Mouse (Mus musculus) adrenal gland, postnatal 36 days (tissue): ENCODE data around the gene Wfdc15b. TPM values are rescaled to one million over a fixed set of nuclear protein-coding genes. Genes with fewer than 3 reads are reported as not detected.

Experiments used
- DNase-seq, 2 experiments: peaks; one replicate each; pipeline ENCODE4 v3.0.0; 2021; ENCODE audit warnings: mixed read lengths in 1 of 2
- total RNA-seq, 2 experiments: library from RNA; stranded (reverse); gene quantifications; 2 replicates each; pipeline ENCODE4 v1.2.3; 2021

Gene Wfdc15b
- total RNA-seq, 2 experiments from 2014 or later, result not detected

GRCm38 (mm10) chr2:164180124-164180523, 41.3 kb downstream of the Wfdc15b start:
- peak; percentile 32 to 73 for DNase-seq

- DNase-seq, result peak in 1 of 2 experiments; percentile 47
Observed at GRCm38 (mm10) chr2:164177831-164178230, 43.6 kb downstream of the Wfdc15b start.

DNA sequence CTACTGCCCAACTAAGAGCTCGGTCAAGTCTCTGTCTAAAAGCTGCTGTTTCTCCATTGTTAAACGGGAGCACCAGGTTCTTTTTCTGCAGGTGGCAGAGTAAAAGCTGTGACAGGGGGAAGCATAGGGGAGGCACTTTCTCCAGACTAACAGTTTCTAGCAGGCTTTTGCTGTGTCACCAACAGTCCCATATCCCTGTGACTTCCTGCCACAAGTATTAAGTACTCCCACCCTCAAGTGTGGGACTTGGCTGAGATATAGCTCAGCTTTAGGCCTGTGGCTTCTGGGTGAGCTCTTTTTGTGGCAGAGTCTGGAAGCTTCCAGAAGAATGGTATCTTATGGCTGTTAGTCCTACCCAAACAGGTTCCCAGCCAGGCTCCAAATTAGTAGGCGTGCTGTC, 45.6 kb downstream of the Wfdc15b start:
- DNase-seq, result no peak

- no peak for DNase-seq
Observed at GRCm38 (mm10) chr2:164174649-164175395, 46.6 kb downstream of the Wfdc15b start.

GRCm38 (mm10) chr2:164173394-164173793, 48.1 kb downstream of the Wfdc15b start:
- peak; percentile 36 to 46 for DNase-seq

GRCm38 (mm10) chr2:164170902-164171301, 50.6 kb downstream of the Wfdc15b start, which contains the start of gene Kcns1:
Gene Kcns1, minus strand, starts transcription at chr2:164171113.
- no peak for DNase-seq

- DNase-seq, result no peak
Observed at GRCm38 (mm10) chr2:164170326-164170725, 51.1 kb downstream of the Wfdc15b start.

DNA sequence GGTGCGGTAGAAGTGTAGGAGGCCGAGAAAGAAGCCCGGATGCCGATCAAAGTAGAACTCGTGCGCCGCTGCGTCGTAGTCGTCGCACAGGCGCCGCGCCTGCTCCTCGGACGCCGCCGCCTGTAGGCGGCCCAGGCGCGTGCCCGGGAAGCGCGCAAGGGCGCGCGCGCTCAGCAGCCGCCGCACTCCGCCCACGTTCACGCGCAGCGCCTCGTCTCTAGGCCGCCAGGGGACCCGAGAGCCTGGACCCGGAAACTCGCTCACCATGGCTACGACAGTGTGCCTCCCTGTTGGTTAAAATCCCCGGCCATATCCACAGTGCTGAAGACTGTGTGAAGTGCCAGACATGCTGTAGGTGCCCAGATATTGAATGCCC, 52.9 kb downstream of the Wfdc15b start:
- no peak for DNase-seq

GRCm38 (mm10) chr2:164167752-164168570, 53.5 kb downstream of the Wfdc15b start:
- no peak for DNase-seq

DNA sequence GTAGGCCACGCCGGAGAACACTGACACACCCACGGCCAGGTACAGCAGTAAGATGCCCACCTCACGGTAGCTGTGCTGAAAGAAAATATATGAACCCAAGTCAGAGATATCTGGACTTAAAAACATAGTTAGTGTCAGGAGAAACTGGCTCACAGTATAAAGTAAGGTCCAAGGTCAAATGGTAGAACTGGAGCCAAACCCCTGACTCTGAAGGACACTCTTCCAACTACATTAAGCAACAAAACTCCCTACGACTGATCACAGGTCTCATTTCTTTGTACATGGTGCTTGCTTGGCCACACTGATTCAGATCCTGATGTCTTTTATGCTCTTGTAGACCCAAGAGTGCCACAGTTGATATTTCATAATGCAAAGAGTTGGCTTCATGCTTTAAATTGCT, 56.5 kb downstream of the Wfdc15b start:
- peak; percentile 40 to 44 for DNase-seq

Other genes starting within 250 kb of the Wfdc15b start
- 100 to 1,000 TPM; 264 to 302 TPM for gene Ywhab, start 226.7 kb downstream of the Wfdc15b start, total RNA-seq
- 1 to 10 TPM; 1.2 to 1.9 TPM for gene Pabpc1l, start 196.2 kb downstream of the Wfdc15b start, total RNA-seq
- gene Stk4, start 151.3 kb downstream of the Wfdc15b start, total RNA-seq, result 10 to 100 TPM; 27.5 to 32.4 TPM
- gene Tomm34, start 150.5 kb downstream of the Wfdc15b start, total RNA-seq, result 10 to 100 TPM; 32.9 to 41.5 TPM
- not detected for gene Kcns1, start 50.5 kb downstream of the Wfdc15b start, total RNA-seq
- not detected for gene Wfdc5, start 38.9 kb downstream of the Wfdc15b start, total RNA-seq
- 1 to 10 TPM in 1 of 2 experiments, under 1 TPM in 1; 0.43 to 1.4 TPM for gene Wfdc12, start 31.1 kb downstream of the Wfdc15b start, total RNA-seq
- not detected for gene Wfdc15a, start 21.5 kb downstream of the Wfdc15b start, total RNA-seq
- gene Svs2, start 16.8 kb upstream of the Wfdc15b start, total RNA-seq, result not detected
- not detected for gene Svs3b, start 35.0 kb upstream of the Wfdc15b start, total RNA-seq
- not detected for gene Svs4, start 56.8 kb upstream of the Wfdc15b start, total RNA-seq
- gene Svs3a, start 67.6 kb upstream of the Wfdc15b start, total RNA-seq, result not detected
- not detected for gene Svs6, start 95.1 kb upstream of the Wfdc15b start, total RNA-seq
- 1 to 10 TPM; 2.7 to 4.3 TPM for gene Svs5, start 111.1 kb upstream of the Wfdc15b start, total RNA-seq
- 10 to 100 TPM; 17.0 to 18.0 TPM for gene Slpi, start 167.4 kb upstream of the Wfdc15b start, total RNA-seq
- gene Rbpjl, start 181.5 kb upstream of the Wfdc15b start, total RNA-seq, result not detected
- gene Matn4, start 183.5 kb upstream of the Wfdc15b start, total RNA-seq, result 1 to 10 TPM in 1 of 2 experiments, under 1 TPM in 1; 0.92 to 1.4 TPM
- gene Sdc4, start 222.2 kb upstream of the Wfdc15b start, total RNA-seq, result 100 to 1,000 TPM; 116 to 144 TPM
- gene Sys1, start 235.3 kb upstream of the Wfdc15b start, total RNA-seq, result 10 to 100 TPM; 28.3 to 33.2 TPM
- 1 to 10 TPM; 5.0 to 8.4 TPM for gene Gm20458, start 239.3 kb upstream of the Wfdc15b start, total RNA-seq